Mouse (Mus musculus): ENCODE data around the gene D2hgdh. TPM values are rescaled to one million over a fixed set of nuclear protein-coding genes. Genes with fewer than 3 reads are reported as not detected.

The D2hgdh gene
- total and polyA plus RNA-seq, 3 experiments: 14.4 to 19.2 TPM; not detected in 1

GRCm38 (mm10) chr1:93794526-93794925 lies 30.2 kb upstream of the D2hgdh start:
- TF ChIP-seq ZKSCAN1 (IDR thresholded peaks at IDR 0.05; ENCODE audit: low read depth, low read length): no peak
- TF ChIP-seq TCF12 (IDR thresholded peaks at IDR 0.05; ENCODE audit: low read depth, low read length): no peak
- no peak for TF ChIP-seq EP300 (IDR thresholded peaks at IDR 0.05; ENCODE audit: low read depth in 1 of 2, low read length in 2 of 2)
- no peak for TF ChIP-seq E2F4 (IDR thresholded peaks at IDR 0.05; ENCODE audit: borderline replicate concordance, low read depth, low read length)
- no peak for TF ChIP-seq CHD2 (IDR thresholded peaks at IDR 0.05; ENCODE audit: low read length)
- no peak for TF ChIP-seq MAZ (IDR thresholded peaks at IDR 0.05; ENCODE audit: low read depth, low read length)
- TF ChIP-seq USF1 (IDR thresholded peaks at IDR 0.05; ENCODE audit: low read depth, low read length): no peak
- no peak for TF ChIP-seq MEF2A (IDR thresholded peaks at IDR 0.05; ENCODE audit: extremely low read depth, insufficient replicate concordance, low read depth, low read length, poor library complexity, severe bottlenecking)
- TF ChIP-seq MAFK (IDR thresholded peaks at IDR 0.05; ENCODE audit: borderline replicate concordance, low read depth, low read length): no peak
- no peak for TF ChIP-seq CHD1 (IDR thresholded peaks at IDR 0.05; ENCODE audit: low read depth, low read length)
- TF ChIP-seq TAL1 (IDR thresholded peaks at IDR 0.05; ENCODE audit: low read length): no peak
- no peak for TF ChIP-seq ELF1 (IDR thresholded peaks at IDR 0.05; ENCODE audit: low read depth, low read length)
- TF ChIP-seq ZMIZ1 (IDR thresholded peaks at IDR 0.05; ENCODE audit: low read depth, low read length): no peak
- no peak for TF ChIP-seq POLR2AphosphoS2 (IDR thresholded peaks at IDR 0.05; ENCODE audit: low read length)
- no peak for TF ChIP-seq HCFC1 (IDR thresholded peaks at IDR 0.05; ENCODE audit: low read depth, low read length)
- no peak for TF ChIP-seq RAD21 (IDR thresholded peaks at IDR 0.05; ENCODE audit: low read depth, low read length)
- TF ChIP-seq ETS1 (IDR thresholded peaks at IDR 0.05; ENCODE audit: low read depth, low read length): no peak
- no peak for TF ChIP-seq POLR2AphosphoS5 (IDR thresholded peaks at IDR 0.05; ENCODE audit: borderline replicate concordance, low read depth, low read length)
- no peak for TF ChIP-seq JUND (IDR thresholded peaks at IDR 0.05; ENCODE audit: low read depth, low read length)
- no peak for TF ChIP-seq MYB (IDR thresholded peaks at IDR 0.05; ENCODE audit: low read depth, low read length)
- no peak overlapping the region for H3K4me3 ChIP-seq (ENCODE audit: control insufficient read depth in 1 of 2, insufficient read depth in 1 of 2, low read depth in 2 of 2, low read length in 2 of 2)
- peak; percentile 15 for DNase-seq (ENCODE audit: low read depth, low spot score)
- no peak overlapping the region for H3K9ac ChIP-seq (ENCODE audit: control insufficient read depth, low read depth, low read length, poor library complexity, severe bottlenecking)
- H3K4me1 ChIP-seq (ENCODE audit: control insufficient read depth in 1 of 2, insufficient read depth in 2 of 2, low read length in 2 of 2): peaks cover 2 to 21% of the 10 kb centered on the region in 2 experiments; a peak in 3 of 4 replicates
- H3K27ac ChIP-seq (ENCODE audit: control insufficient read depth, low read depth, low read length): no peak overlapping the region
- H3K36me3 ChIP-seq (ENCODE audit: control insufficient read depth in 1 of 2, insufficient read depth in 2 of 2, low read length in 2 of 2): peaks cover 27 to 39% of the 10 kb centered on the region in 2 experiments
- H3K27me3 ChIP-seq (ENCODE audit: control insufficient read depth in 1 of 2, insufficient read depth in 2 of 2, low read length in 2 of 2): no peaks in the 10 kb centered on the region
- H3K9me3 ChIP-seq (replicated peaks; ENCODE audit: insufficient read depth, low read length): no peaks in the 10 kb centered on the region
- H3K79me2 ChIP-seq (ENCODE audit: control insufficient read depth, insufficient read depth, low read length, poor library complexity): peaks cover 14% of the 10 kb centered on the region

GRCm38 (mm10) chr1:93795886-93796285 lies 28.8 kb upstream of the D2hgdh start:
- peaks cover 25% of the 10 kb centered on the region for H3K79me2 ChIP-seq (ENCODE audit: control insufficient read depth, insufficient read depth, low read length, poor library complexity)
- H3K36me3 ChIP-seq (ENCODE audit: control insufficient read depth in 1 of 2, insufficient read depth in 2 of 2, low read length in 2 of 2): peaks cover 38 to 45% of the 10 kb centered on the region in 2 experiments
- TF ChIP-seq MYB (IDR thresholded peaks at IDR 0.05; ENCODE audit: low read depth, low read length) (no peak), ZNF384 (IDR thresholded peaks at IDR 0.05; ENCODE audit: low read depth, low read length) (no peak), UBTF (IDR thresholded peaks at IDR 0.05; ENCODE audit: borderline replicate concordance, insufficient read depth, low read depth, low read length) (no peak), KAT2A (conservative IDR thresholded peaks at IDR 0.05; ENCODE audit: low read depth, low read length) (no peak), POLR2A (IDR thresholded peaks at IDR 0.05; ENCODE audit: control insufficient read depth in 1 of 2, insufficient read depth in 1 of 2, low read depth in 1 of 2, low read length in 2 of 2, poor library complexity in 1 of 2) (0 out of 4 replicates have a peak, but pooled peaks of 1 of the 2 experiments have one; percentile 17)

More at GRCm38 (mm10) chr1:93795886-93796285, 28.8 kb upstream of the D2hgdh start:
- Histone ChIP-seq H3K9me3 (replicated peaks; ENCODE audit: insufficient read depth, low read length) (no peaks in the 10 kb centered on the region), H3K27me3 (ENCODE audit: control insufficient read depth in 1 of 2, insufficient read depth in 2 of 2, low read length in 2 of 2) (no peaks in the 10 kb centered on the region), H3K9ac (ENCODE audit: control insufficient read depth, low read depth, low read length, poor library complexity, severe bottlenecking) (no peak overlapping the region), H3K4me1 (ENCODE audit: control insufficient read depth in 1 of 2, insufficient read depth in 2 of 2, low read length in 2 of 2) (peaks cover 5 to 32% of the 10 kb centered on the region in 2 experiments), H3K4me3 (ENCODE audit: control insufficient read depth in 1 of 2, insufficient read depth in 1 of 2, low read depth in 2 of 2, low read length in 2 of 2) (no peak overlapping the region), H3K27ac (ENCODE audit: control insufficient read depth, low read depth, low read length) (no peak overlapping the region)
- DNase-seq (ENCODE audit: low read depth, low spot score): no peak

Data from MEL (cell line).